Mouse (Mus musculus) ovary, adult 10 weeks (tissue): ENCODE data around the gene Isg15. TPM values are rescaled to one million over a fixed set of nuclear protein-coding genes. Genes with fewer than 3 reads are reported as not detected.

Source experiments
- polyA plus RNA-seq: library from polyadenylated mRNA; stranded (reverse); fragments of 350-450 nt; fragmentation: Illumina TruSeq; extraction: RNeasy Lipid Tissue Mini Kit (QIAGEN cat#74804); gene quantifications from one replicate; pipeline ENCODE4 v1.2.3, GENCODE M21; 2014

Gene Isg15
- not detected for polyA plus RNA-seq

DNA sequence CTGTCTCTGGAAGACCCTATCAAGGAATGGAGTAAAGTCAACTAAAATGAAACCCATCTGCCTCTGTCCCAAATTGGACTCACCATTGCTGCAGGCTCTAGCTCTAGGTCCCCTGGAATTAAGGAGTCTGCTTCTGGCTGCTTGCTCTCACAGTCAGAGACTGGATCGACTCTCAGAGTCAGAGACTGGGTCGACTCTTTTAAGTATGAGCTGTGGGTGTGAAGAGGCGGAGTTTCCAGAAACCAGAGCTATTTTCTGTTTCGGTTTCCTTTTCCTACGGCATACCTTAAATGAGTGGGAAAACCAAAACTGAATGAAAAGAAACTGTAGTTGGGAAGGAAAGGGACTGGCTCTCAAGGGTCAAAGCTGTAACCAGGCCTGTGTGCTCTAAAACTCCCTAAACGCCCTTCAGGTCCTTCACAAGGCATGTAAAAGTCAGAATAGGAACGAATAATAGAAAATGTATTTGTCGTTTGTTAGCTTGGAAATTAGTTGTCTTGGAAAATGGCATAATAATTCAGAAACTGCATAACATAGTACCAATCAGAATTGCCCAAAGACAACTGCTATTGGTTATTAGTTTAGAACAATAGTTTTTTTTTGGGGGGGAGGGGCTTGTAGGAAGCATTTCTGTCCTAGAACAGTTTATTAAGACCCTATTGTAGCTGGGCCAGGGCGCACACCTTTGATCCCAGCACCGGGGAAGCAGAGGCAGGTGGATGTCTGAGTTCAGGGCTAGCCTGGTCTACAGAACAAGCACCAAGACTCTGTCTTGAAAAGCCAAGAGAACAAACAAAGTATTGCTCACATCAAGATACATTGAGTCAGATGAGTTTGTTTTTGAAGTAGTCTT, at the start of gene Isg15:
TSS of gene Isg15 (minus strand) at position 196 of the 853 bp plus-strand sequence.

DNA sequence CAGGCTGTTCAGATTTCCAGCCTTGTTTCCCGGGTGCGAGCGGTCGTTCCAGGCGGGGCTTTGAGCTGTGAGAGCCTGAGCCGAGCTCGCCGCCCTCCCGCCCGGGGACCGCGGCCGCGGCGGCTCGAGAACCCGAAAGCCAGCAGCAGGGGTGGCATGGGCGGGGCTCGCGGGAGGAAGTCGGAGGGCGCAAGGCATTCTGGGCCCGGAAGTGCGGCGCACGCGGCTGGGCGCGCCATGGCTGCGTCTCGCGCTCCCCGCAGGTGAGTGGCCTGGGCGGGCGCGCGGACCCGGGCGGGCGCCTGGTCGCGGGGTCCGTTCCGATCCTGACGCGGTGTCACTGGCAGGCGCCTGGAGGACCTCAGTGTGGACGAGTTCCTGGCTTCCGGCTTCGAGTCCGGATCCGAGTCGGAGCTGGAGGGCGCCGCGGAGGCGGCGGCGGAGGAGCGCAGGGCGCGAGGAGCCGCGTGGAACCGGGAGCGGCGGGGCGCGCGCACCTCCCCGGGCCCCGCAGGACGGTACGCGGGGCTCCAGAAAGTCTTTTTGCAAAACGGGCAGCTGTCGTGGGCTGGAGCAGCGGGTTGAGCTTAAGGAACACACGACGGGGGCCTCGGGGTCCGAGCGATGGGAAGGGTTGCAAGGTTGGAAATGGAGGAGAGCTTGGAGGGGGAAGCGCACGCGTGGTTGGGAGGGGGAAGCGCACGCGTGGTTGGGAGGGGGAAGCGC, 35.4 kb upstream of the Isg15 start, which contains the start of gene Noc2l:
TSS of gene Noc2l (plus strand) at position 203 of the 726 bp plus-strand sequence.

DNA sequence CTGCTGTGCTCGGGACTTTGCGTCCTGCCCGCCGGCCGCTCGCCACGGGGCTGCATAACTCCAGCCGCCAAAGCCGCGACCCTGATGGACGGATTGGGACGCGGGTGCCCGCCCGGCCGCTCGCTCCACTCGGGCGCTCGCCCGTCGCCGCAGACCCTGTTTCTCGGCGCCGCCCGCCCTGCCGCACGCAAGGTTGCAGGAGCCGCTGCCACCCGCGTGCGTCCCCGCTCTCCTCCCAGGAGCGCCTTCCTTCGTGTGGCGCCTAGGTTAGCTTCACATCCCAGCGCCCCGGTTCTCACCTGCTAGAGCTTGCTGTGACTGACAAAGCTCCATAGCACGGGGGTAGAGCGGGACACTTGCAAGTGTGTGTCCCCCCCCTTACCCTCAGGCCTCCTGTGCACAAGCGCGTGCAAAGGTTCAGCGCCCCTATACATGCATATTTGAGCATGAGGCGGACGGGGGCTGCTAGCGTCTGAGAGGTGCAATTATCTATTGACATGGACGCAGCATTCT, 34.1 kb upstream of the Isg15 start, which contains the start of gene Plekhn1:
TSS of gene Plekhn1 (minus strand) at position 157 of the 513 bp plus-strand sequence.

DNA sequence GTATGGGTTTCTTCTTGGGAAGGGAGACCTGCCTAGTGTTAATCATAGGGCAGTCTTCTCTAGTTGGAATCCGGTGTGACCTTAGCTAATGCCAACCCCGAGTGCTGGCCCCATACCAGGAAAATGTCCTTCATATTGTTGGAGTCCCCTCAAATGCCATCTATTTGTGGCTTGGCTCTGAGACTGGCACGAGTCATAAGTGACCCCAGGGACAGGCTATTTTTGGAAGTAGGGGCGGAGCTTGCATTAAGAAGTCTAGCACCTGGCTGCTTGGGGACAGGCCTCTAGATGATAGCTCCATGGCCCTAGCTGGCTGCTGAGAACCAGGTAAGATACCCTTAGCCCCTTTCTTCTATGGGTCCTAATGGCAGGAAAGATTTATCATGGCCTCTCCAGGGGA, 15.0 kb upstream of the Isg15 start, which contains the start of gene Perm1:
TSS of gene Perm1 (plus strand) at position 220 of the 400 bp plus-strand sequence.

DNA sequence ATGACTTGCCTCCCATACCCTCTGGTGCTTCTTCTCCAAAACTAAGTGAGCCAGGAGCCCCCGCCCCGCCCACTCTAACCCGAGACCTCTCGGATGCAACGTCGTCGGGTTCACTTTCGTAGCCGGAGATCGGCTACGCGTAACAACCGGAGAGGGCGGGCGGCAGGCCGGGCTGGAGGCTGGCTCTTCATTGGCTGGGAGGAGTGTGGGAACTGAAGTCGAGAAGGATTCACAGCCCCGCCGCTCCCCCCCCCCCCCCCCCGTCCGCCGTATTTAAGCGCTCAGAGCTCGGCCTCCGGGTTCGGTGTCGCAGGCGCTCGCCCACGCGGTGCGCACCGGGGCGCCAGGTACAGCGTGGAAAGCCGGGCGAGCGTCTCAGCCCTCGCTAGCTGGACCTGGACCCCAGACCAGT, 2.4 kb upstream of the Isg15 start, which contains the start of gene AW011738:
TSS of gene AW011738 (plus strand) at position 304 of the 412 bp plus-strand sequence.

DNA sequence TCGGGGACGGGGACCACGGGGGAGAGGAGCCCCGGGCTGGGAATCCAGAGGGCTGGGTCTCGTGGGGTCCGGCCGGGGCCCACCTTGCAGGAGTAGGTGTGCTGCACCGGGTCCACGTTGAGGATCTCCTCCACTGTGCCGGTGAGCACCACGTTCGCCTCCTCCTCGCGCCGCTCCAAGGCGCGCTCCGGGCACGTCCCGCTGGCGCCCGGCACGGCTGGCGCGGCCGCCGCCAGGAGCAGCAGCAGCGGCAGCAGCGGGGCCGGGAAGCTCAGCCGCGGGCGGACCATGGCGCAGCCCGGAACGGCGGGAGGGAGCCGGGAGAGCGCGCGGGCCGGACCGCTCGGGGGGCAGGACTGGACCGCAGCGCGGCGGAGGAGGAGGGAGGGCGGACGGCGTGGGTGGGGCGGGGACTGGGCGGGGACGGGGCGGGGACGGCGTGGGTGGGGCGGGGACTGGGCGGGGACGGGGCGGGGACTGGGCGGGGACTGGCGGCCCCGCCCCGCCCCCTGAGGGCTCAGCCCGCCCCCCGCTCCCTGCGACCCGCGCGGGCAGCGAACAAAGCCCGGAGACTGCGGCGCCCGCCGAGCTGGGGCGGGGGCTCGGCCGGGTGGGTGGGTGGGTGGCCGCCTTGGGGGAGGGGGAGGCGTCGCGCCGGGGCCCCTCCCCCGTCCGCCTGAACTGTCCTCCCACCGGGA, 3.3 kb downstream of the Isg15 start, which contains the start of gene Agrn:
TSS of gene Agrn (minus strand) at position 358 of the 698 bp plus-strand sequence.

Other genes with a start within 250 kb of the Isg15 start
- gene C1qtnf12, start 238.5 kb downstream of the Isg15 start, polyA plus RNA-seq: 6.4 TPM
- gene B3galt6, start 208.2 kb downstream of the Isg15 start, polyA plus RNA-seq: 12.3 TPM
- 181 TPM for gene Sdf4, start 207.9 kb downstream of the Isg15 start, polyA plus RNA-seq
- not detected for gene Tnfrsf4, start 187.0 kb downstream of the Isg15 start, polyA plus RNA-seq
- not detected for gene Tnfrsf18, start 174.7 kb downstream of the Isg15 start, polyA plus RNA-seq
- gene Ttll10, start 141.4 kb downstream of the Isg15 start, polyA plus RNA-seq: not detected
- 2.7 TPM for gene 9430015G10Rik, start 90.8 kb downstream of the Isg15 start, polyA plus RNA-seq
- not detected for gene Rnf223, start 70.3 kb downstream of the Isg15 start, polyA plus RNA-seq
- gene Agrn, start 3.3 kb downstream of the Isg15 start, polyA plus RNA-seq: 10.2 TPM
- 0.83 TPM for gene AW011738, start 2.5 kb upstream of the Isg15 start, polyA plus RNA-seq
- gene Perm1, start 15.1 kb upstream of the Isg15 start, polyA plus RNA-seq: not detected
- gene Plekhn1, start 34.0 kb upstream of the Isg15 start, polyA plus RNA-seq: 1.7 TPM
- 8.8 TPM for gene Noc2l, start 35.2 kb upstream of the Isg15 start, polyA plus RNA-seq
- gene Samd11, start 54.8 kb upstream of the Isg15 start, polyA plus RNA-seq: not detected
- not detected for gene Vmn2r-ps159, start 130.3 kb upstream of the Isg15 start, polyA plus RNA-seq